Mouse (Mus musculus): ENCODE results near the gene Olfr961. TPM values are rescaled to one million over a fixed set of nuclear protein-coding genes. Genes with fewer than 3 reads are reported as not detected.

The Olfr961 gene
- polyA plus RNA-seq (2012; ENCODE audit: insufficient read depth, insufficient read length, missing spikeins), result not detected in 2 replicates

GRCm38 (mm10) chr9:39644785-39645184 lies at the start of gene Olfr961:
Olfr961 (plus strand) TSS chr9:39645085.
- H3K4me3 ChIP-seq (ENCODE audit: insufficient read depth, low read depth, low read length), result no peak within 1 kb of the TSS
- no peaks in the 10 kb centered on the region for H3K4me1 ChIP-seq (ENCODE audit: control insufficient read depth, insufficient read depth, insufficient read length, low read length)
- no peak within 1 kb of the TSS for H3K27ac ChIP-seq (replicated peaks; ENCODE audit: low read depth, low read length)

- Histone ChIP-seq H3K27ac (replicated peaks; ENCODE audit: low read depth, low read length) (no peak overlapping the region), H3K4me1 (ENCODE audit: control insufficient read depth, insufficient read depth, insufficient read length, low read length) (no peaks in the 10 kb centered on the region), H3K4me3 (ENCODE audit: insufficient read depth, low read depth, low read length) (no peak overlapping the region)
These were observed 42.2 kb upstream of the Olfr961 start for GRCm38 (mm10) chr9:39602536-39603332.

GRCm38 (mm10) chr9:39603333-39603845 lies 41.5 kb upstream of the Olfr961 start:
- no peak overlapping the region for H3K4me3 ChIP-seq (ENCODE audit: insufficient read depth, low read depth, low read length)

GRCm38 (mm10) chr9:39603999-39604453 lies 40.9 kb upstream of the Olfr961 start, which contains the start of gene AW551984:
AW551984 (minus strand) TSS chr9:39604403.
- H3K4me3 ChIP-seq (ENCODE audit: insufficient read depth, low read depth, low read length), result no peak within 1 kb of the TSS

More at GRCm38 (mm10) chr9:39603333-39603845, 41.5 kb upstream of the Olfr961 start:
- Histone ChIP-seq H3K27ac (replicated peaks; ENCODE audit: low read depth, low read length) (no peak overlapping the region), H3K4me1 (ENCODE audit: control insufficient read depth, insufficient read depth, insufficient read length, low read length) (no peaks in the 10 kb centered on the region)

GRCm38 (mm10) chr9:39608497-39608896 lies 36.4 kb upstream of the Olfr961 start:
- no peak overlapping the region for H3K27ac ChIP-seq (replicated peaks; ENCODE audit: low read depth, low read length)
- H3K4me3 ChIP-seq (ENCODE audit: insufficient read depth, low read depth, low read length), result no peak overlapping the region
- no peaks in the 10 kb centered on the region for H3K4me1 ChIP-seq (ENCODE audit: control insufficient read depth, insufficient read depth, insufficient read length, low read length)

More at GRCm38 (mm10) chr9:39603999-39604453, 40.9 kb upstream of the Olfr961 start, which contains the start of gene AW551984:
- no peak within 1 kb of the TSS for H3K27ac ChIP-seq (replicated peaks; ENCODE audit: low read depth, low read length)
- H3K4me1 ChIP-seq (ENCODE audit: control insufficient read depth, insufficient read depth, insufficient read length, low read length), result no peaks in the 10 kb centered on the region

- no peak within 1 kb of the TSS for H3K4me3 ChIP-seq (ENCODE audit: insufficient read depth, low read depth, low read length)
- H3K27ac ChIP-seq (replicated peaks; ENCODE audit: low read depth, low read length), result no peak within 1 kb of the TSS
- no peaks in the 10 kb centered on the region for H3K4me1 ChIP-seq (ENCODE audit: control insufficient read depth, insufficient read depth, insufficient read length, low read length)
These were observed 34.5 kb upstream of the Olfr961 start, which contains the start of gene Olfr148 for GRCm38 (mm10) chr9:39610355-39610754. Olfr148 (plus strand) TSS chr9:39610655.

- H3K4me3 ChIP-seq (ENCODE audit: insufficient read depth, low read depth, low read length), result no peak overlapping the region
- no peak overlapping the region for H3K27ac ChIP-seq (replicated peaks; ENCODE audit: low read depth, low read length)
- H3K4me1 ChIP-seq (ENCODE audit: control insufficient read depth, insufficient read depth, insufficient read length, low read length), result no peaks in the 10 kb centered on the region
These were observed 32.9 kb upstream of the Olfr961 start for GRCm38 (mm10) chr9:39611953-39612352.

- no peak within 1 kb of the TSS for H3K27ac ChIP-seq (replicated peaks; ENCODE audit: low read depth, low read length)
- H3K4me1 ChIP-seq (ENCODE audit: control insufficient read depth, insufficient read depth, insufficient read length, low read length), result no peaks in the 10 kb centered on the region
- H3K4me3 ChIP-seq (ENCODE audit: insufficient read depth, low read depth, low read length), result no peak within 1 kb of the TSS
These were observed 23.8 kb upstream of the Olfr961 start, which contains the start of gene Olfr960 for GRCm38 (mm10) chr9:39621073-39621472. Olfr960 (plus strand) TSS chr9:39621373.

GRCm38 (mm10) chr9:39623783-39624182 lies 21.1 kb upstream of the Olfr961 start:
- no peaks in the 10 kb centered on the region for H3K4me1 ChIP-seq (ENCODE audit: control insufficient read depth, insufficient read depth, insufficient read length, low read length)
- no peak overlapping the region for H3K4me3 ChIP-seq (ENCODE audit: insufficient read depth, low read depth, low read length)
- no peak overlapping the region for H3K27ac ChIP-seq (replicated peaks; ENCODE audit: low read depth, low read length)

- Histone ChIP-seq H3K4me3 (ENCODE audit: insufficient read depth, low read depth, low read length) (no peak overlapping the region), H3K27ac (replicated peaks; ENCODE audit: low read depth, low read length) (no peak overlapping the region), H3K4me1 (ENCODE audit: control insufficient read depth, insufficient read depth, insufficient read length, low read length) (no peaks in the 10 kb centered on the region)
These were observed 20.2 kb upstream of the Olfr961 start for GRCm38 (mm10) chr9:39624711-39625110.

- H3K27ac ChIP-seq (replicated peaks; ENCODE audit: low read depth, low read length), result no peak overlapping the region
These were observed 15.8 kb upstream of the Olfr961 start for GRCm38 (mm10) chr9:39629069-39629468.

GRCm38 (mm10) chr9:39633913-39634594 lies 10.8 kb upstream of the Olfr961 start:
- Histone ChIP-seq H3K4me3 (ENCODE audit: insufficient read depth, low read depth, low read length) (no peak overlapping the region), H3K4me1 (ENCODE audit: control insufficient read depth, insufficient read depth, insufficient read length, low read length) (no peaks in the 10 kb centered on the region), H3K27ac (replicated peaks; ENCODE audit: low read depth, low read length) (no peak overlapping the region)

More at GRCm38 (mm10) chr9:39629069-39629468, 15.8 kb upstream of the Olfr961 start:
- H3K4me3 ChIP-seq (ENCODE audit: insufficient read depth, low read depth, low read length), result no peak overlapping the region
- H3K4me1 ChIP-seq (ENCODE audit: control insufficient read depth, insufficient read depth, insufficient read length, low read length), result no peaks in the 10 kb centered on the region

GRCm38 (mm10) chr9:39647382-39647781 lies 2.5 kb downstream of the Olfr961 start:
- H3K4me1 ChIP-seq (ENCODE audit: control insufficient read depth, insufficient read depth, insufficient read length, low read length), result no peaks in the 10 kb centered on the region
- no peak overlapping the region for H3K4me3 ChIP-seq (ENCODE audit: insufficient read depth, low read depth, low read length)
- no peak overlapping the region for H3K27ac ChIP-seq (replicated peaks; ENCODE audit: low read depth, low read length)

GRCm38 (mm10) chr9:39654756-39655396 lies 10.0 kb downstream of the Olfr961 start:
- Histone ChIP-seq H3K4me1 (ENCODE audit: control insufficient read depth, insufficient read depth, insufficient read length, low read length) (no peaks in the 10 kb centered on the region), H3K27ac (replicated peaks; ENCODE audit: low read depth, low read length) (no peak overlapping the region), H3K4me3 (ENCODE audit: insufficient read depth, low read depth, low read length) (no peak overlapping the region)

GRCm38 (mm10) chr9:39666905-39667304 lies 22.0 kb downstream of the Olfr961 start, which contains the start of gene Olfr963:
Olfr963 (plus strand) TSS chr9:39667205.
- H3K4me3 ChIP-seq (ENCODE audit: insufficient read depth, low read depth, low read length), result no peak within 1 kb of the TSS
- no peak within 1 kb of the TSS for H3K27ac ChIP-seq (replicated peaks; ENCODE audit: low read depth, low read length)
- H3K4me1 ChIP-seq (ENCODE audit: control insufficient read depth, insufficient read depth, insufficient read length, low read length), result no peaks in the 10 kb centered on the region

Data from brown adipose tissue, adult 24 weeks (tissue).